8 mouse cellular contexts compared by ENCODE assay signal in the genomic region with DNA sequence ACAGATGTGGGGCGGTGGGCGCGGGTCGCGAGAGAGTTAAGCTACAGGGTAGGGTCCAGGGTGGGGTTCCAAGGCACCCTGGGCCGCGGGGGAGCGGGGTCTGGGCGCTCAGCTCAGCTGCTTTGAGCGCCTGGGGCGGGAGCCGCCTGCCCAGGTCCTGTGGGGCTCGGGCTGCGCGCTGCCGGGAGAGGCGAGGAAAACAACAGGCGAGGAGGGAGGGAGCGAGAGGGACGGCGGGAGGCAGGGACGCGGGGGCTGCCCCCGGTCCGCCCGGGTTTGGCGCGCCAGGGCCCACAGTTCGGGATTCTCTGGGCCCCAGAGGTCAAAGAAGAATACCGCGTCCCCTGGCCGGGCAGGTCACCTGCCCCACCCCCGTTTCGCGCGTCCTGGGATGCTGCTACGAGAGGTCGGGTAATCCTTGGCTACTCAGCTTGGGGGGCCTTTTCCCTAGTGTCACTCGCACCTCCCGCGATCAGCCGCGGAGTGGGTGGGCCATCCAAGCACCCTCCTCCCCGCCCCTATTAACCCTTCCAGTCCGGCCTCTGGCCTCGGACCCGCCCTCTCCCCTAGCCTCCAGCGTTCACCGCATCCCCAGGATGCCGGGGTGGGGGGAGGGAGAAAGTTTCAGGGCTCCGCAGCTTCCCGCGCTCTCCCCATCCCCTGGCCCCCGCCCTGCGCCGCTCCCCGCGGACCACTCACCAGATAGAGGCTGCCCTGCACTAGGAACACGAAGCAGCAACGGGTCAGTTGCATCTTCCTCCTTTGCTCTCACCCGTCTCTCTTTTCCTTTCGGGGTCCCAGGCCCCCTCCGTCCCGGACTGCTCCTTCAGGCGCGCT. TPM values are rescaled to one million over a fixed set of nuclear protein-coding genes. Genes with fewer than 3 reads are reported as not detected.
DNase-seq lines count a peak whose midpoint lies in the region; ATAC-seq and TF ChIP-seq lines count a peak whose summit lies in the region.

No protein-coding gene starts in this region.

- no peak for TF ChIP-seq EP300 in stomach, postnatal 0 days (optimal IDR thresholded peaks at IDR 0.05)

- no peaks in the 10 kb centered on the region for H3K4me1 ChIP-seq in lung, adult 2 months (ENCODE audit: control insufficient read depth, insufficient read depth, low read length)
- peaks cover 27% of the 10 kb centered on the region for H3K4me1 ChIP-seq in heart, embryonic 13.5 days
- no peaks in the 10 kb centered on the region for H3K4me1 ChIP-seq in liver, embryonic 11.5 days (replicated peaks; ENCODE audit: control insufficient read depth, insufficient read depth, low read length)
- H3K4me1 ChIP-seq in stomach, postnatal 0 days (replicated peaks; ENCODE audit: control insufficient read depth, insufficient read depth), result 0 out of 2 replicates have a peak, but pooled peaks cover 2% of the 10 kb centered on the region

- H3K27me3 ChIP-seq in heart, embryonic 13.5 days (replicated peaks), result peaks cover 89% of the 10 kb centered on the region
- H3K27me3 ChIP-seq in liver, embryonic 11.5 days (replicated peaks; ENCODE audit: control insufficient read depth, insufficient read depth, low read length), result peaks cover 71% of the 10 kb centered on the region
- 0 out of 2 replicates have a peak, but pooled peaks cover 2% of the 10 kb centered on the region for H3K27me3 ChIP-seq in stomach, postnatal 0 days (ENCODE audit: control insufficient read depth, insufficient read depth, low read length)

- no peak for ATAC-seq in heart, embryonic 13.5 days (ENCODE audit: extremely low read depth, insufficient number of reproducible peaks, low FRiP score, low TSS enrichment)
- ATAC-seq in liver, embryonic 11.5 days (replicated peaks; ENCODE audit: low FRiP score), result 0 out of 2 replicates have a peak, but pooled peaks have one; percentile 12
- no peak; the same call in none of the 2 replicates for ATAC-seq in stomach, postnatal 0 days (ENCODE audit: low FRiP score, low TSS enrichment)
- no peak for ATAC-seq in inflammation-experienced regulatory T-cells, adult 6 months

- TF ChIP-seq CTCF in lung, adult 2 months (IDR thresholded peaks at IDR 0.05; ENCODE audit: insufficient read depth, low read length), result no peak
- no peak for TF ChIP-seq CTCF in stomach, postnatal 0 days (IDR thresholded peaks at IDR 0.05; ENCODE audit: low read depth)

- no peaks in the 10 kb centered on the region for H3K9me3 ChIP-seq in heart, embryonic 13.5 days
- H3K9me3 ChIP-seq in liver, embryonic 11.5 days (ENCODE audit: control insufficient read depth, low read length), result no peaks in the 10 kb centered on the region
- H3K9me3 ChIP-seq in stomach, postnatal 0 days (ENCODE audit: control insufficient read depth, low read length), result no peaks in the 10 kb centered on the region

- no peaks in the 10 kb centered on the region for H3K36me3 ChIP-seq in heart, embryonic 13.5 days
- no peaks in the 10 kb centered on the region for H3K36me3 ChIP-seq in liver, embryonic 11.5 days (ENCODE audit: control insufficient read depth, insufficient read depth, low read length)
- H3K36me3 ChIP-seq in stomach, postnatal 0 days (ENCODE audit: control insufficient read depth, insufficient read depth, low read length), result no peaks in the 10 kb centered on the region

- DNase-seq in lung, adult 2 months, result no peak
- DNase-seq in lung, adult 18-20 months, result no peak
- peak; percentile 51 to 52 for DNase-seq in cerebellum, postnatal 14 days
- DNase-seq in liver, embryonic 11.5 days (ENCODE audit: low spot score), result no peak
- no peak for DNase-seq in stomach, postnatal 0 days (ENCODE audit: low spot score)
- no peak for DNase-seq in right cerebral cortex, postnatal 36 days (ENCODE audit: low spot score in 2 of 2)

- no peak overlapping the region for H3K27ac ChIP-seq in heart, embryonic 13.5 days (replicated peaks)
- H3K27ac ChIP-seq in liver, embryonic 11.5 days (ENCODE audit: low read depth, low read length), result no peak overlapping the region
- no peak overlapping the region for H3K27ac ChIP-seq in stomach, postnatal 0 days (replicated peaks)

- H3K9ac ChIP-seq in heart, embryonic 13.5 days, result peak overlapping the region; percentile 72
- H3K9ac ChIP-seq in liver, embryonic 11.5 days (ENCODE audit: low read depth, low read length), result no peak overlapping the region; the same call in 1 of the 2 replicates
- H3K9ac ChIP-seq in stomach, postnatal 0 days (ENCODE audit: low read length), result peak overlapping the region; percentile 53

- peak overlapping the region; percentile 46 for H3K4me3 ChIP-seq in lung, adult 2 months (replicated peaks; ENCODE audit: extremely low read depth, low read depth, low read length)
- peak overlapping the region; percentile 64 for H3K4me3 ChIP-seq in heart, embryonic 13.5 days
- H3K4me3 ChIP-seq in liver, embryonic 11.5 days (ENCODE audit: low read depth, low read length), result peak overlapping the region; percentile 52
- H3K4me3 ChIP-seq in stomach, postnatal 0 days (ENCODE audit: low read depth, low read length), result peak overlapping the region; percentile 64

- 2% methylated on average over 63 of the region's 66 CpGs for whole genome bisulfite sequencing in lung, adult 2 months
- under 1% methylated on average over 66 of the region's 66 CpGs for WGBS in heart, embryonic 13.5 days
- 2% methylated on average over 66 of the region's 66 CpGs for whole genome bisulfite sequencing in liver, embryonic 11.5 days
- WGBS in stomach, postnatal 0 days, result 1% methylated on average over 63 of the region's 66 CpGs

- H3K4me2 ChIP-seq in heart, embryonic 13.5 days, result peak overlapping the region; percentile 90
- H3K4me2 ChIP-seq in liver, embryonic 11.5 days, result peak overlapping the region; percentile 77
- H3K4me2 ChIP-seq in stomach, postnatal 0 days (replicated peaks; ENCODE audit: low read depth), result peak overlapping the region; percentile 92

- no peak for TF ChIP-seq POLR2A in lung, adult 2 months (IDR thresholded peaks at IDR 0.05; ENCODE audit: borderline replicate concordance, extremely low read depth, low read depth, low read length)

RNA-seq across cellular contexts. Expression of a gene that starts 0.7 kb away (rescaled TPM):
- polyA plus RNA-seq in lung, adult 2 months (2012; rRNA removed), result 6.6 and 9.2 TPM in 2 replicates
- 0.20 and 0.21 TPM in 2 replicates for polyA plus RNA-seq in heart, embryonic 13.5 days (2015; fragmentation: Nextera tagmentation; extraction: Ambion mirVana)
- polyA plus RNA-seq in liver, embryonic 11.5 days (2014; fragmentation: Nextera tagmentation; extraction: Ambion mirVana), result 0.10 TPM in 2 replicates
- polyA plus RNA-seq in stomach, postnatal 0 days (2015; fragmentation: Nextera tagmentation; extraction: Ambion mirVana), result 0.44 and 0.76 TPM in 2 replicates
- not detected for polyA plus RNA-seq in inflammation-experienced regulatory T-cells, adult 6 months (2017; shearing (Covaris generic))

Comparison
In these comparisons a context has a peak if more than half of its experiments do, and no peak if none do; other contexts are left out.
1. DNase-seq: peak in cerebellum, postnatal 14 days (2 of 2); none in lung, adult 2 months (single experiment), lung, adult 18-20 months (0 of 2), liver, embryonic 11.5 days (single experiment), stomach, postnatal 0 days (single experiment) and right cerebral cortex, postnatal 36 days (0 of 2).
2. Peak in every context shown above with its lines, with median percentiles within 50 percentile points of each other: H3K4me3 ChIP-seq and H3K4me2 ChIP-seq.